Mouse (Mus musculus) C2C12 (cell line): Measurements from ENCODE around the gene Angpt4. TPM values are rescaled to one million over a fixed set of nuclear protein-coding genes. Genes with fewer than 3 reads are reported as not detected.

Experiments
- H3K27me3 ChIP-seq: one replicate; pipeline ENCODE4 v1.6.1; 2011; ENCODE audit not compliant: control insufficient read depth, insufficient read depth, insufficient read length
- H3K36me3 ChIP-seq: one replicate; pipeline ENCODE4 v1.6.1; 2011; ENCODE audit not compliant: control insufficient read depth, insufficient read depth
- H3K4me3 ChIP-seq: one replicate; pipeline ENCODE4 v1.5.1; 2011; ENCODE audit warnings: mild to moderate bottlenecking, control low read depth; ENCODE audit not compliant: poor library complexity, insufficient read depth, severe bottlenecking
- H3K79me2 ChIP-seq: one replicate; pipeline ENCODE4 v1.6.1; 2011; ENCODE audit not compliant: control insufficient read depth, insufficient read depth
- H3K79me3 ChIP-seq: one replicate; pipeline ENCODE4 v1.6.1; 2011; ENCODE audit warnings: low read depth, control low read depth
- H3ac ChIP-seq: one replicate; pipeline ENCODE3; 2011; ENCODE audit warnings: low read depth; ENCODE audit not compliant: control insufficient read depth, insufficient read length
- CEBPB ChIP-seq: IDR thresholded peaks from one replicate; pipeline ENCODE4 v1.6.1; 2011; ENCODE audit warnings: low read depth, mild to moderate bottlenecking, control low read depth, moderate library complexity
- CTCF ChIP-seq: IDR thresholded peaks from one replicate; pipeline ENCODE4 v1.5.1; 2011; ENCODE audit not compliant: control insufficient read depth, insufficient read depth, insufficient read length
- FOSL1 ChIP-seq: IDR thresholded peaks from one replicate; pipeline ENCODE4 v1.8.0; 2011; ENCODE audit warnings: mild to moderate bottlenecking, low read length; ENCODE audit not compliant: poor library complexity, insufficient read depth, severe bottlenecking
- MAX ChIP-seq: IDR thresholded peaks from one replicate; pipeline ENCODE4 v1.6.1; 2011; ENCODE audit warnings: mild to moderate bottlenecking, control low read depth
- MYOD1 ChIP-seq: IDR thresholded peaks from one replicate; pipeline ENCODE4 v1.6.1; 2011; ENCODE audit warnings: low read depth; ENCODE audit not compliant: control insufficient read depth, insufficient read length
- MYOG ChIP-seq: IDR thresholded peaks from one replicate; pipeline ENCODE4 v1.6.1; 2011; ENCODE audit not compliant: control insufficient read depth, insufficient read length; ENCODE audit errors: extremely low read depth
- USF1 ChIP-seq: IDR thresholded peaks from one replicate; pipeline ENCODE4 v1.6.1; 2011; ENCODE audit warnings: low read depth, mild to moderate bottlenecking, control low read depth, moderate library complexity
- polyA plus RNA-seq: library from polyadenylated mRNA; unstranded; fragments of >200 nt; fragmentation: generic; extraction: Trizol; gene quantifications from one replicate; pipeline ENCODE4 v1.2.1, GENCODE M21; 2012; ENCODE audit warnings: missing spikeins

Gene Angpt4
- polyA plus RNA-seq, 1 experiment: 0.06 TPM

- H3K27me3 ChIP-seq: peaks cover 11% of the 10 kb centered on the region
- H3K4me3 ChIP-seq: no peak overlapping the region
- H3ac ChIP-seq: no peak overlapping the region
- H3K79me2 ChIP-seq: no peaks in the 10 kb centered on the region
- no peaks in the 10 kb centered on the region for H3K79me3 ChIP-seq
- TF ChIP-seq MYOD1 (no peak), CTCF (no peak), MYOG (no peak), MAX (no peak), FOSL1 (no peak), CEBPB (no peak), USF1 (no peak)
- no peaks in the 10 kb centered on the region for H3K36me3 ChIP-seq
Measured at GRCm38 (mm10) chr2:151916061-151916831, 5.2 kb downstream of the Angpt4 start.

- no peak overlapping the region for H3ac ChIP-seq
- no peaks in the 10 kb centered on the region for H3K79me2 ChIP-seq
- peaks cover 10% of the 10 kb centered on the region for H3K27me3 ChIP-seq
- no peaks in the 10 kb centered on the region for H3K79me3 ChIP-seq
- no peak overlapping the region for H3K4me3 ChIP-seq
- no peaks in the 10 kb centered on the region for H3K36me3 ChIP-seq
- TF ChIP-seq FOSL1: no peak
- TF ChIP-seq MYOG: no peak
- TF ChIP-seq USF1: no peak
- TF ChIP-seq CEBPB: no peak
- TF ChIP-seq MAX: no peak
- TF ChIP-seq CTCF: no peak
- TF ChIP-seq MYOD1: no peak
Measured at GRCm38 (mm10) chr2:151919140-151919539, 8.1 kb downstream of the Angpt4 start.

GRCm38 (mm10) chr2:151921068-151921467 is 10.1 kb downstream of the Angpt4 start:
- no peak overlapping the region for H3K4me3 ChIP-seq
- TF ChIP-seq MYOG: no peak
- TF ChIP-seq USF1: no peak
- TF ChIP-seq CEBPB: no peak
- no peak for TF ChIP-seq FOSL1
- TF ChIP-seq CTCF: no peak
- no peak for TF ChIP-seq MAX
- TF ChIP-seq MYOD1: no peak
- peaks cover 4% of the 10 kb centered on the region for H3K27me3 ChIP-seq
- no peaks in the 10 kb centered on the region for H3K79me3 ChIP-seq
- no peaks in the 10 kb centered on the region for H3K36me3 ChIP-seq
- H3K79me2 ChIP-seq: no peaks in the 10 kb centered on the region
- no peak overlapping the region for H3ac ChIP-seq

- Histone ChIP-seq H3K36me3 (no peaks in the 10 kb centered on the region), H3K4me3 (no peak overlapping the region), H3K27me3 (peaks cover 4% of the 10 kb centered on the region), H3ac (no peak overlapping the region), H3K79me3 (no peaks in the 10 kb centered on the region), H3K79me2 (no peaks in the 10 kb centered on the region)
- TF ChIP-seq FOSL1: no peak
- no peak for TF ChIP-seq CTCF
- TF ChIP-seq CEBPB: no peak
- no peak for TF ChIP-seq USF1
- no peak for TF ChIP-seq MYOG
- TF ChIP-seq MAX: no peak
- TF ChIP-seq MYOD1: no peak
Measured at GRCm38 (mm10) chr2:151921596-151921995, 10.6 kb downstream of the Angpt4 start.

GRCm38 (mm10) chr2:151924276-151924675 is 13.3 kb downstream of the Angpt4 start:
- H3K36me3 ChIP-seq: no peaks in the 10 kb centered on the region
- peaks cover 8% of the 10 kb centered on the region for H3K27me3 ChIP-seq
- TF ChIP-seq CEBPB (no peak), MYOG (no peak), USF1 (no peak), CTCF (no peak), MAX (no peak), FOSL1 (no peak), MYOD1 (no peak)
- no peak overlapping the region for H3ac ChIP-seq
- no peaks in the 10 kb centered on the region for H3K79me3 ChIP-seq
- no peaks in the 10 kb centered on the region for H3K79me2 ChIP-seq
- H3K4me3 ChIP-seq: no peak overlapping the region

- H3K79me3 ChIP-seq: no peaks in the 10 kb centered on the region
- no peaks in the 10 kb centered on the region for H3K36me3 ChIP-seq
- TF ChIP-seq MAX (no peak), CTCF (no peak), MYOD1 (no peak), MYOG (no peak), CEBPB (no peak), USF1 (no peak), FOSL1 (no peak)
- peaks cover 11% of the 10 kb centered on the region for H3K27me3 ChIP-seq
- no peak overlapping the region for H3ac ChIP-seq
- H3K4me3 ChIP-seq: no peak overlapping the region
- H3K79me2 ChIP-seq: no peaks in the 10 kb centered on the region
Measured at GRCm38 (mm10) chr2:151925715-151926114, 14.7 kb downstream of the Angpt4 start.
